Mouse (Mus musculus) C2C12 (cell line): ENCODE measurements around the gene Ptprm. TPM values are rescaled to one million over a fixed set of nuclear protein-coding genes. Genes with fewer than 3 reads are reported as not detected.

Experiments
- H3K27me3 ChIP-seq: one replicate; pipeline ENCODE4 v1.6.1; 2011; ENCODE audit not compliant: control insufficient read depth, insufficient read depth, insufficient read length
- H3K36me3 ChIP-seq: one replicate; pipeline ENCODE4 v1.6.1; 2011; ENCODE audit not compliant: control insufficient read depth, insufficient read depth
- H3K4me3 ChIP-seq: one replicate; pipeline ENCODE4 v1.5.1; 2011; ENCODE audit warnings: mild to moderate bottlenecking, control low read depth; ENCODE audit not compliant: poor library complexity, insufficient read depth, severe bottlenecking
- H3K79me2 ChIP-seq: one replicate; pipeline ENCODE4 v1.6.1; 2011; ENCODE audit not compliant: control insufficient read depth, insufficient read depth
- H3K79me3 ChIP-seq: one replicate; pipeline ENCODE4 v1.6.1; 2011; ENCODE audit warnings: low read depth, control low read depth
- H3ac ChIP-seq: one replicate; pipeline ENCODE3; 2011; ENCODE audit warnings: low read depth; ENCODE audit not compliant: control insufficient read depth, insufficient read length
- CEBPB ChIP-seq: IDR thresholded peaks from one replicate; pipeline ENCODE4 v1.6.1; 2011; ENCODE audit warnings: low read depth, mild to moderate bottlenecking, control low read depth, moderate library complexity
- CTCF ChIP-seq: IDR thresholded peaks from one replicate; pipeline ENCODE4 v1.5.1; 2011; ENCODE audit not compliant: control insufficient read depth, insufficient read depth, insufficient read length
- FOSL1 ChIP-seq: IDR thresholded peaks from one replicate; pipeline ENCODE4 v1.8.0; 2011; ENCODE audit warnings: mild to moderate bottlenecking, low read length; ENCODE audit not compliant: poor library complexity, insufficient read depth, severe bottlenecking
- MAX ChIP-seq: IDR thresholded peaks from one replicate; pipeline ENCODE4 v1.6.1; 2011; ENCODE audit warnings: mild to moderate bottlenecking, control low read depth
- MYOD1 ChIP-seq: IDR thresholded peaks from one replicate; pipeline ENCODE4 v1.6.1; 2011; ENCODE audit warnings: low read depth; ENCODE audit not compliant: control insufficient read depth, insufficient read length
- MYOG ChIP-seq: IDR thresholded peaks from one replicate; pipeline ENCODE4 v1.6.1; 2011; ENCODE audit not compliant: control insufficient read depth, insufficient read length; ENCODE audit errors: extremely low read depth
- USF1 ChIP-seq: IDR thresholded peaks from one replicate; pipeline ENCODE4 v1.6.1; 2011; ENCODE audit warnings: low read depth, mild to moderate bottlenecking, control low read depth, moderate library complexity
- polyA plus RNA-seq: library from polyadenylated mRNA; unstranded; fragments of >200 nt; fragmentation: generic; extraction: Trizol; gene quantifications from one replicate; pipeline ENCODE4 v1.2.1, GENCODE M21; 2012; ENCODE audit warnings: missing spikeins

Ptprm gene
- polyA plus RNA-seq, 1 experiment: 4.4 TPM

DNA sequence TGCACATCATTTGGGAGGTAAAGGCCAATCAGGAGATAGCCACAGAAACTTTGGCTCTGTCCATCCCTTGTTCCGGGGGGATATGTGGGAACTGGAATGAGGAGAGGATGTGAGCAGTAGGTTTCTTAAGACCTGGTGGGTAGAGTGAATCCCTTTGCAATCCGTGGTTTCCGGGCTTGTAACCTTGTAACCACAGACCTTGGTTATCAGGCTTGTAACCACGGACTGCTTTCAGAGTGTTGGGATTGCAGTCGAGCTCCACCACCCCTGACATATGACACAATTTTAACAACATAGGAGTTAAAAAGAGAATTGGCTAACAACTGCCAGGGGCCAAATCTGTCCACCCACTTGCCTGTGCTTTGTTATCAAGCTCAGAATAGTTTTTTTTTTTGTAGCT lies 270.2 kb downstream of the Ptprm start:
- Histone ChIP-seq H3K79me3 (no peaks in the 10 kb centered on the region), H3K36me3 (no peaks in the 10 kb centered on the region), H3K79me2 (no peaks in the 10 kb centered on the region), H3ac (no peak overlapping the region), H3K4me3 (no peak overlapping the region), H3K27me3 (no peaks in the 10 kb centered on the region)
- TF ChIP-seq MYOG (no peak), CEBPB (no peak), FOSL1 (no peak), CTCF (no peak), MYOD1 (no peak), USF1 (no peak), MAX (no peak)

DNA sequence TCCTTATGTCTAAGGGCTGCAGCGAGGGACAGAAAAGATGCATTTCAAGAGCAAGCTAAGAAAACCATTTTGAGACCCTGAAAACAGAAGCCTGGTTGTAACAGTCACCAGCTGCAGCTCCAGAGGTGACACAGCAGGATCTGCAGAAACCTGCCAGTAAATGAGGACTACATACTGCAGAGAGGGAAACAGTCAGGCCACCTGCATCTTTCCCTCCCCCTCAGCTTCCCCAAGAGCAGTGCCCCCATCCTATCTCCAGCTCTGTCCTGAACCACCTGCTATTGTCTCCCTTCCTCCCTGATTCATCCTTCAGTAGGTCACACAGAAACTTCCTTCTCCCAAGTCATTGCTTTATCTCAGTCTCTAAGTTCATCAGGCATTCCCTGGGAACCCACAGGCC lies 274.7 kb downstream of the Ptprm start:
- no peaks in the 10 kb centered on the region for H3K27me3 ChIP-seq
- H3K79me3 ChIP-seq: no peaks in the 10 kb centered on the region
- no peaks in the 10 kb centered on the region for H3K79me2 ChIP-seq
- TF ChIP-seq FOSL1 (no peak), MYOG (no peak), CTCF (no peak), CEBPB (no peak), MAX (no peak), MYOD1 (no peak), USF1 (no peak)
- no peak overlapping the region for H3ac ChIP-seq
- no peaks in the 10 kb centered on the region for H3K36me3 ChIP-seq
- H3K4me3 ChIP-seq: no peak overlapping the region

DNA sequence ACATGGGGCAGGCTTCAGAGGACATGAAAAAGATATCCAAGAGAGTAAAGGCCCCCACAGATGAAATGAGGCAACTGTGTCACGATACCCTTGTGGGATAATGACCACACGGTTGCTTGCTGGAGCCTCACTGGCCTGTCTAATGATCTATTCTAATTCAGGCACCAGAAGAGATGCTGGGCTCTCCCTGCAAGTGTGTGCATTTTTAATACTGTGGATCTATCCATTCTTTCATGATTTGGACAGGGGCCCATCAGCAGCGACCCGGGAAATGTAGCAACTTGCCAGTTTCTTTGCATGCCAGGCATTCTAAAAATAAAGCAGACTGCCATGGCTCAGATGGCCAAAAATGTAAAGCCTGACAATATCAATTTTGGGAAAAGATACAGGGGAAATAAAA lies 280.7 kb downstream of the Ptprm start:
- Histone ChIP-seq H3K27me3 (no peaks in the 10 kb centered on the region), H3K79me3 (no peaks in the 10 kb centered on the region), H3ac (no peak overlapping the region), H3K36me3 (no peaks in the 10 kb centered on the region), H3K4me3 (no peak overlapping the region), H3K79me2 (no peaks in the 10 kb centered on the region)
- no peak for TF ChIP-seq CTCF
- no peak for TF ChIP-seq CEBPB
- no peak for TF ChIP-seq MAX

DNA sequence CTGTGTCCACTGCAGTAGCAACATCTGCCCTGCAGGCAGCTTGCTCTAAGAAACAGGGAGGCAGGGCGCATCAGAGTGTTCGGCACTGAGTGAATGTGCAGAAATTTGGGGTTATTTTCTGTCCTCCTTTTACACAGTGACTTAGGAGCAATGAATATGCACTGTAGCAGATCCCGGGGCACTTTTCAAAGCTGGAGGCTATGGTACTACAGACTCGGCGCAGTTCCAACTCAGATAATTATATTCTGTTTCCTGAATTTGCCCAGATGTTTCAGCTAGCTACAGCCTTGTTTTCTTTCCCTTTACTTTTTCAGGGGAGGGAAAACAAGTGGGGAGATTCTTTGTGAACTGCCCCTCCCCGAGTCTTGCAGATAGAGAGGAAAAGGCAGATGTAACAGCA lies 281.1 kb downstream of the Ptprm start:
- Histone ChIP-seq H3K4me3 (no peak overlapping the region), H3K79me2 (no peaks in the 10 kb centered on the region), H3K36me3 (no peaks in the 10 kb centered on the region), H3ac (no peak overlapping the region), H3K27me3 (no peaks in the 10 kb centered on the region), H3K79me3 (no peaks in the 10 kb centered on the region)
- TF ChIP-seq CTCF (no peak), MYOG (no peak), USF1 (no peak), FOSL1 (no peak), MYOD1 (no peak), MAX (no peak), CEBPB (no peak)

DNA sequence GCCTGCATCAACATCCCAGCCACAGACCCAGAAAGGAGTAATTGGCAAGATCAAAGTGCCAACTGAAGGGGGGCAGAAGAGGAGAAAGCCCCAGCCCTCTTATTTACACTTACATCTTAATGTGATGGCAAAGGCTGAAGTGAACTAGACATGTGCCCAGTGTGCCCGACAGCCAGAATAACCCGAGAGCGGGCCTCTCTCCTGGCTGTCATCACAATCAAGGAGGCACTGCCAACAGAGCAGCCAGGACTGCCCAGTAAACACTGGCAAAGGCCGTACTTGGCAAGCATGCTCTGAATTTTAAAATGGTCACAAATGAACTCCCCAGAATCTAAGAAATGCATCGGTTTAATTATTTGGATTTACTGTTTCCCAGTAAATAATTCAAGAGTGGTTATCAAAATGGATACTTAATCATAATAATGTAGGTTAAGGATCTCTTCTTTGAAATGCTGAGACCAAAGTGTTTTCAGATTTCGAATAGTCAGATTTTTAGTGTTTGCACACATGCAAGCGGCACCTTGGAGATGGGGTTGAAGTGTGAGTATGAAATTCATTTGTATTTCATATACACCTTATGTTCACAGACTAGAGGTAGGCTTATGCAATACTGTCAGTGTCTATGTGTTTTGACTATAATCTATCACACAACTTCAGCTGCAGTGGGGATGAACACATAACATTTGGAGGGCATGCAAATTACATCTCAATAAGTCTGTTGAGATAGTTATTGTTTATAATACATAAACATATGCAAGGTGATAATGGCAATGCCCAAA lies 282.8 kb downstream of the Ptprm start:
- Histone ChIP-seq H3K4me3 (no peak overlapping the region), H3K79me2 (no peaks in the 10 kb centered on the region), H3K79me3 (no peaks in the 10 kb centered on the region), H3K27me3 (no peaks in the 10 kb centered on the region), H3ac (no peak overlapping the region), H3K36me3 (no peaks in the 10 kb centered on the region)
- TF ChIP-seq CTCF: no peak
- no peak for TF ChIP-seq USF1
- no peak for TF ChIP-seq CEBPB
- no peak for TF ChIP-seq MYOG
- TF ChIP-seq MYOD1: no peak
- TF ChIP-seq MAX: no peak
- TF ChIP-seq FOSL1: no peak

DNA sequence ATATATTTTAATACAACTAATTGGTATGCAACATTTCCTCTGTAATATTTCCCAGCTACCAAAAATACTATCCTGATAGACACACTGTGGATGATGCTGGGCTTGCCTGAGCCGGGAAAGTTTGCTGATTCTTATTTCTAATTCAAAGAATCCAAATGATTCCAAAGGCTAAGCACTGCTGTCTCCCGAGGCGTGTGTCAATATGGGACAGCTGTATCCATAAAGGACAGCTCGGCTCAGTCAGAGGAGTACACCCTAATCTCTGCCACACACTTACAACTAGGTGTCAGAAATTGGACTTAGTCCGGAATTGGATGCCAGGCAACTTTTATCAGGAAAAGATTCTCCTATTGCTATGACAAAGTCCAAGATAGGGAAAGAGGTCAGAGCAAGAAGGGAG lies 290.6 kb downstream of the Ptprm start:
- H3K79me2 ChIP-seq: no peaks in the 10 kb centered on the region
- H3K27me3 ChIP-seq: no peaks in the 10 kb centered on the region
- no peaks in the 10 kb centered on the region for H3K36me3 ChIP-seq
- H3K79me3 ChIP-seq: no peaks in the 10 kb centered on the region
- TF ChIP-seq CTCF (no peak), CEBPB (no peak), FOSL1 (no peak), MYOG (no peak), MYOD1 (no peak), USF1 (no peak), MAX (no peak)
- no peak overlapping the region for H3ac ChIP-seq
- H3K4me3 ChIP-seq: no peak overlapping the region
